Mouse (Mus musculus) liver, embryonic 12.5 days (tissue): Measurements from ENCODE around the gene Fbln1. TPM values are rescaled to one million over a fixed set of nuclear protein-coding genes. Genes with fewer than 3 reads are reported as not detected.

Experiments
- ATAC-seq: fragments of 200-750 bp; cut with Nextera tagmentation; 2 replicates; pipeline ENCODE4 v1.8.0; 2017; ENCODE audit warnings: moderate number of reproducible peaks, mild to moderate bottlenecking, moderate library complexity
- H3K27ac ChIP-seq: fragments of 300-500 bp; sonication (generic); 2 replicates; pipeline ENCODE4 v1.5.1; 2016; ENCODE audit warnings: mild to moderate bottlenecking
- H3K27me3 ChIP-seq: fragments of 300-500 bp; sonication (generic); replicated peaks from 2 replicates; pipeline ENCODE4 v1.6.1; 2016; ENCODE audit warnings: mild to moderate bottlenecking, moderate library complexity
- H3K36me3 ChIP-seq: fragments of 300-500 bp; sonication (generic); 2 replicates; pipeline ENCODE4 v1.6.1; 2016; ENCODE audit warnings: mild to moderate bottlenecking, moderate library complexity
- H3K4me1 ChIP-seq: fragments of 300-500 bp; sonication (generic); 2 replicates; pipeline ENCODE4 v1.6.1; 2016
- H3K4me2 ChIP-seq: fragments of 300-500 bp; sonication (generic); 2 replicates; pipeline ENCODE4 v1.6.1; 2016; ENCODE audit warnings: mild to moderate bottlenecking, moderate library complexity
- H3K4me3 ChIP-seq: fragments of 300-500 bp; sonication (generic); 2 replicates; pipeline ENCODE4 v1.5.1; 2016; ENCODE audit warnings: mild to moderate bottlenecking, moderate library complexity
- H3K9ac ChIP-seq: fragments of 300-500 bp; sonication (generic); 2 replicates; pipeline ENCODE4 v1.6.1; 2016; ENCODE audit warnings: mild to moderate bottlenecking, moderate library complexity
- H3K9me3 ChIP-seq: fragments of 300-500 bp; sonication (generic); replicated peaks from 2 replicates; pipeline ENCODE4 v1.6.1; 2016; ENCODE audit warnings: mild to moderate bottlenecking, moderate library complexity
- WGBS: fragments of 180-500 bp; shearing (Covaris S2); methylation state at CpG from one replicate; pipeline ENCODE4 v1.1.7; 2016; ENCODE audit not compliant: insufficient replicate concordance; 5-methylcytosine and 5-hydroxymethylcytosine counted together
- polyA plus RNA-seq: library from polyadenylated mRNA; unstranded; fragments of >200 nt; fragmentation: Nextera tagmentation; extraction: Ambion mirVana; gene quantifications from 2 replicates; pipeline ENCODE4 v1.2.1, GENCODE M21; 2016

The Fbln1 gene
- polyA plus RNA-seq, 1 experiment from 2014 or later: 18.1 TPM

DNA sequence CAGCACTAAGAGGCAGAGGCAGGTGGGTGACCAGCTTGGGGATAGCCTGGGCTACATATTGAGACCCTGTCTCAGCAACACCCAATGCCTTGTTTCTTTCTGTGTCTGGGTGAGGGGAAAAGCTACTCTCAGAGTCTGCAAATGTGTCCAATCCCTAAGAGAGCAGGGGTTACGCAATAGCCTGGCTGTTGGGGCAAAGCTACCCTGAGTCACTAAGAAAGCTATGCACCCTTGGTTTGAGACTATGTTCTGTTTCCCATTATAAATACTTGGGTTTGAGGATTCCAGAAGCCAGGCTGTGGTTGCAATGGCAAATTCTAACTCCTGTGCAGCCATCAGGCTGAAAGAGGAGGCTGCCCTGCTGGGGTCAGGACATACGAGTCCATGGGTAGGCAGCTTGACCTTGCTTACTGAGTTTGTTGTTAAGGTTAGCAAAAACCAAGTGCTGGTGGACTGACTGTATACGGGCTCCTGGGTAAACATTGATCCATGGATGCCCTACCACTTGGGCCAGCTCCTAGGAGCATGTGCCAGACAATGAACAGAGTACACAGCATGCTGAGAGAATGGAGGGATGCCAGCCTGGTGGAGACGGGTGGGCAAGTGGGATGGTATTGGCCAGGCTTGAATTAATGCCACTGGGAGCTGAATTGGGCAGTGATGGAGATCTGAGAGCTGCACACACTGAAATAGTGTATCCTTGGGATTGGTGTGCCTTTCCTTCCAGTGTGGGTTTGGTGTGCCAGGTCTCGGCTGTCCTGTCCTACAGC, 39.7 kb downstream of the Fbln1 start:
- 67% methylated on average over 5 of the region's 5 CpGs for WGBS

DNA sequence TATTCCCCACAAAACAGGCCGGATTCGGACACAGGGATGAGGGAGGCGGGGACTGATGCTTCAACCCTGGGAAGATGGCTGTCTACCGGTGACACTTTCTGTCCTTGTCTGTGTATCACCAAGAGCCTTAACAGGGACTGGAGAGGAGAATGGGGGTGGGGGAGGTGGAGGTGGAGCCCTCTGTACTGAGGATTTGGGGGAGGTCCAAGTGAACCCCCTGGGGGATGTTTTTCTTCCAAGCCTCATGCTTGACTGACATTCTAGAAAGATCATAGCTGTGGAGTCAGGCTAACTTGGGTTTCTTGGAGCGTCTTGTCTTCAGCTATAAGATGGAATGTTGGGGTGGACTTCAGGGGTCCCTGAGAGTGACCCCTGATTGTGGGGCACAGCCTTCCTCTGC, 40.3 kb downstream of the Fbln1 start:
- H3K4me3 ChIP-seq: no peak overlapping the region
- H3K27me3 ChIP-seq: no peaks in the 10 kb centered on the region
- no peak for ATAC-seq
- WGBS: 78% methylated on average over 5 of the region's 5 CpGs
- H3K27ac ChIP-seq: no peak overlapping the region
- H3K9ac ChIP-seq: no peak overlapping the region
- H3K9me3 ChIP-seq: no peaks in the 10 kb centered on the region
- H3K4me1 ChIP-seq: no peaks in the 10 kb centered on the region
- 0 out of 2 replicates have a peak, but pooled peaks cover 5% of the 10 kb centered on the region for H3K36me3 ChIP-seq
- no peak overlapping the region for H3K4me2 ChIP-seq

More for the DNA sequence above, 39.7 kb downstream of the Fbln1 start:
- 0 out of 2 replicates have a peak, but pooled peaks cover 5% of the 10 kb centered on the region for H3K36me3 ChIP-seq
- no peaks in the 10 kb centered on the region for H3K4me1 ChIP-seq
- no peaks in the 10 kb centered on the region for H3K9me3 ChIP-seq
- no peak overlapping the region for H3K27ac ChIP-seq
- H3K27me3 ChIP-seq: no peaks in the 10 kb centered on the region
- no peak overlapping the region for H3K4me3 ChIP-seq
- no peak overlapping the region for H3K4me2 ChIP-seq
- no peak overlapping the region for H3K9ac ChIP-seq
- ATAC-seq: no peak

DNA sequence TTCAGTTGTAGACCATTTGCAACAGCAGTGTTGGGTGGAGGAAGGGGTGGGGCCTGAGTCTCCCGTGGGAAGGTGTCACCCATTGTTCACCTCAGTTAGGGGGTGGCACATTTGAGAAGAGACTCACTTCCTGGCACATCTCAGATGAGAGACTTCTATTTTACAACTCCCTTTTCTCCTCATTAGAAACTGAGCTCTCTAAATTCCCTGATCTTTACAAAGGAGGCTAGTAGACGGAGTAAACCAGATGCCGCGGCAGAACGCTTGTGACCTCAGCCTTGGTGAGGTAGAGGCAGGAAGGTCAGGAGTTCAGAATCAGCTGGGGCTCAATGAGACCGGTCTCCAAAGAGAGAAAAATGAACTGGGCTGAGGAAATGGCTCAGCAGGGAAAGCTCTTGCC, 41.2 kb downstream of the Fbln1 start:
- H3K9ac ChIP-seq: no peak overlapping the region
- H3K9me3 ChIP-seq: no peaks in the 10 kb centered on the region
- WGBS: 53% methylated on average over 6 of the region's 6 CpGs
- H3K27ac ChIP-seq: no peak overlapping the region
- H3K4me1 ChIP-seq: no peaks in the 10 kb centered on the region
- H3K27me3 ChIP-seq: no peaks in the 10 kb centered on the region
- no peak overlapping the region for H3K4me2 ChIP-seq
- no peak overlapping the region for H3K4me3 ChIP-seq
- ATAC-seq: no peak
- 0 out of 2 replicates have a peak, but pooled peaks cover 6% of the 10 kb centered on the region for H3K36me3 ChIP-seq

DNA sequence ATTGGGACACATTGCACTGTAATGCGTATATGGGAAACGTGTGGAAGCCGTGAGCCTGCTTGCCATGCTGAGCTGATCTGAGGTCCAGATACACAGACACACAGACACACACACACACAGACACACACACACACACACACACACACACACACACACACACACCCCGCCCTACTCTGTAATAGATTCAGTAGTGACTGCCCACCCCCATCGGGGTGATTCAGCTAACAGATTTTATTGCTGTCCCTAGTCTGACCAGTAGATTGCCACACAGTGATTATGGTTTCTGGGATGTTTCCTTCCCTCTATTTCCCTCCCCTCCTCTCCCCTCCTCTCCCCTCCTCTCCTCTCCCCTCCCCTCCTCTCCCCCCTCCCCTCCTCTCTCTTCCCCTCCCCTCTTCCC, 42.6 kb downstream of the Fbln1 start:
- no peak for ATAC-seq
- Histone ChIP-seq H3K27ac (no peak overlapping the region), H3K27me3 (no peaks in the 10 kb centered on the region), H3K4me3 (no peak overlapping the region), H3K36me3 (0 out of 2 replicates have a peak, but pooled peaks cover 4% of the 10 kb centered on the region), H3K9ac (no peak overlapping the region), H3K4me2 (no peak overlapping the region), H3K4me1 (no peaks in the 10 kb centered on the region), H3K9me3 (no peaks in the 10 kb centered on the region)
- 66% methylated on average over 5 of the region's 5 CpGs for WGBS

DNA sequence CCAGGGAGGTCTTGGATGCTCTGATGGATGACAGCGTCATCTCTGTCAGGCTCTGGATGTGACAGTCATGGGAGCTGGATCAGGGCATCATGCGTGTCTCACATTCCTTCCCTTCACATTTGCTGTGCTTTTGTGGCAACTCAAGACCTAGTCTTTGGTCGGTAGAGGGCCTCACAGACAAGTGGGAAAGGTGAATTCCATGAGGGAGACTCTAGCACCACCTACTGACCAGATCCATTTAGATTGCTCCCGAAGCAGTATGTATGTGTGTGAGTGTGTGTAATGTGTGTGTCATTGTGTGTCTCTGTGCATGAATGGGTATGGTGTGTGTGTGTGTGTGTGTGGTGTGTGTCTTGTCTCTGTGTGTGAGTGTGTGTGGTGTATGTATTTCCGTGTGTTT, 43.5 kb downstream of the Fbln1 start:
- Histone ChIP-seq H3K36me3 (0 out of 2 replicates have a peak, but pooled peaks cover 4% of the 10 kb centered on the region), H3K4me2 (no peak overlapping the region), H3K4me1 (no peaks in the 10 kb centered on the region), H3K4me3 (no peak overlapping the region), H3K27ac (no peak overlapping the region), H3K9ac (no peak overlapping the region), H3K27me3 (no peaks in the 10 kb centered on the region), H3K9me3 (no peaks in the 10 kb centered on the region)
- no peak for ATAC-seq
- 54% methylated on average over 5 of the region's 5 CpGs for WGBS

DNA sequence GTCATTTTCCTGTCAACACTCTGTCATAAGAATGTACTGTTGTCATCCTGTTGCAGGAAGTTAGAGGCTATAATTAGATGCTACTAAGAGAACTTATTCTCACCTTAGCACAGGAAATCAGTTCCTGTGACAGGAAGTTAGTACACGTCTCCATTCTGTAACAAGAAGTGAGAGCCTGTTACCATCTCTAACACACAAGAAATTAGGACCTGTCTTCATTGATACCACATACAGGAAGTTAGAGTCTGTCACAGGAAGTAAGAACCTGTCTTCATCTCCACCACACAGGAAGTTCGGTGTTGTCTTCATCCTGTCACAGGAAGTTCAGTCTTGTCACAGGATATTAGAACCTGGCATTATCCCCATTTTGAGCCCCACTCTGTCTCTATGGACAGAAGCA, 44.7 kb downstream of the Fbln1 start:
- Histone ChIP-seq H3K9me3 (no peaks in the 10 kb centered on the region), H3K27ac (no peak overlapping the region), H3K4me3 (no peak overlapping the region), H3K9ac (no peak overlapping the region), H3K4me1 (no peaks in the 10 kb centered on the region), H3K27me3 (no peaks in the 10 kb centered on the region), H3K4me2 (no peak overlapping the region), H3K36me3 (0 out of 2 replicates have a peak, but pooled peaks cover 4% of the 10 kb centered on the region)
- no peak for ATAC-seq
- 55% methylated on average over 2 of the region's 2 CpGs for WGBS

DNA sequence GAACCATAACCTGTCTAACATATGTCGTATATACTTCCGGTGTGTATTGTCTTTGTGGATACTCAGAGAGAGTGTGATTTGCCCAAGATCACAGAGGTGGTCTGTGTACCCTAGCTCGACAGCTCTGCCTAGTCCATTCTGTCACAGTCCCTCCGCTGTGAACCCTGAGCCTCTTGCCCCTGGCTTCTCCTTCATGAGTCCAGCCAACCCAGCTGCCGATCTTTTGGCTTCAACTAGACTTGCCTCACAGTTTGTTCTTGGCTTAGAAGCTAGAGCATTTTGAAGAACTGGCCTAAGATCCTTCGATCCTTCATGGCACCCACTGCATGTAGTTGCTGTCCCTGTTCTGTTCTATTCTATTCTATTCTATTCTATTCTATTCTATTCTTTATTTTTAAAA, 46.7 kb downstream of the Fbln1 start:
- ATAC-seq: no peak
- no peak overlapping the region for H3K27ac ChIP-seq
- 79% methylated on average over 6 of the region's 6 CpGs for WGBS
- H3K36me3 ChIP-seq: 0 out of 2 replicates have a peak, but pooled peaks cover 4% of the 10 kb centered on the region
- no peak overlapping the region for H3K4me2 ChIP-seq
- no peak overlapping the region for H3K9ac ChIP-seq
- H3K4me3 ChIP-seq: no peak overlapping the region
- no peaks in the 10 kb centered on the region for H3K4me1 ChIP-seq
- H3K27me3 ChIP-seq: no peaks in the 10 kb centered on the region
- no peaks in the 10 kb centered on the region for H3K9me3 ChIP-seq

DNA sequence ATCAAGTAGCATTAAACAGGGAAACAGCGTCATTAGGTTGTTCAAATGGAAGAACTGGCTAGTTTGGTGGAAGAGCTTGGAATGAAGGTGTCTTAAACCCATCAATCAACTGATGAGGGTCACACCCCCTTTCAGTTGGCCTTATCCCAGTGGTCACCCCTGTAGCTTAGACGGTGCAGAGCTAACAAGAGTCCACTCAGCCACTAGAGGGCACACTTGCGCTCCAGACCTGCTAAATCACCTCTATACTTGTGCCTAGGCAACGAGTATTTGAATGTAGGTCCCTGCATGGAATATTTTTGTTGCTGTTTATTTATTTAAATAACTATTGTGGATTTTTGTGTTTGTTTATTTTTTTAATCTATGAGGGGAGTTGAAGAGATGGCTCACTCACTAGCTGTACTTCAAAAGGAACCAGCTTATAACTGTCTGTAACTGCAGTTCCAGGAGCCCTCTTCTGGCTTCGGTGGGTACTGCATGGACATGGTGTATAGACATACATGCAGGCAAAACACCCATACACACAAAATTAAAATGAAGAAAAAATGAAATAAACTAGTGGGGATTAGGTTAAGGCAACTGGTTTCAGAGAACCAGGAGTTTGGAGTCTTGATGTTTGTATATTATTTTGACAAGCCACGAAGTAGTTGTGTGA, 52.2 kb downstream of the Fbln1 start:
- Histone ChIP-seq H3K9ac (no peak overlapping the region), H3K9me3 (peaks cover 9% of the 10 kb centered on the region; the same call in 1 of the 2 replicates), H3K36me3 (no peaks in the 10 kb centered on the region), H3K27ac (no peak overlapping the region), H3K4me2 (no peak overlapping the region), H3K4me1 (no peaks in the 10 kb centered on the region), H3K27me3 (no peaks in the 10 kb centered on the region), H3K4me3 (no peak overlapping the region)
- peak; percentile 40; the same call in 1 of the 2 replicates for ATAC-seq
- WGBS: 58% methylated on average over 6 of the region's 6 CpGs

DNA sequence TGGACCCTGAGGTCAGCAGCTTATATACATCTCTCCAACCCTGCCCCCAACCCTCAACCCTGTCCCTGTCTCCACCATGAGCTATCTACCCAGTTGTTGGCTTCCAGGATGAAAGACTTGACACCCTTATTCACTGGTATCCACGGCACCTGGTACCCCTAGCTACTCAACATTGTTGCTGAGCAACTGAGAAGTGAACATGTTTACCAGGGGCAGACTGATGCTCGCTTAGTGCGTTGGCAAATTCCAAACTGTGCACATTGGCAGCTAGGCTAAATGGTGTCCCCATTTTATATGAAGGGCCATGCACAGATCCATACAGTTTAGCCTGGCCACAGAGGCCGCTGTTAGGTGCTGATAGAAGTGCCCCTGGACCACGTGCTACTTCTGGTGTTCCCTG, 57.1 kb downstream of the Fbln1 start:
- WGBS: 65% methylated on average over 5 of the region's 5 CpGs
- no peaks in the 10 kb centered on the region for H3K4me1 ChIP-seq
- H3K4me3 ChIP-seq: no peak overlapping the region
- no peak overlapping the region for H3K4me2 ChIP-seq
- H3K9ac ChIP-seq: no peak overlapping the region
- no peak overlapping the region for H3K27ac ChIP-seq
- no peaks in the 10 kb centered on the region for H3K27me3 ChIP-seq
- no peak for ATAC-seq
- H3K9me3 ChIP-seq: peaks cover 9% of the 10 kb centered on the region; the same call in 1 of the 2 replicates
- no peaks in the 10 kb centered on the region for H3K36me3 ChIP-seq

DNA sequence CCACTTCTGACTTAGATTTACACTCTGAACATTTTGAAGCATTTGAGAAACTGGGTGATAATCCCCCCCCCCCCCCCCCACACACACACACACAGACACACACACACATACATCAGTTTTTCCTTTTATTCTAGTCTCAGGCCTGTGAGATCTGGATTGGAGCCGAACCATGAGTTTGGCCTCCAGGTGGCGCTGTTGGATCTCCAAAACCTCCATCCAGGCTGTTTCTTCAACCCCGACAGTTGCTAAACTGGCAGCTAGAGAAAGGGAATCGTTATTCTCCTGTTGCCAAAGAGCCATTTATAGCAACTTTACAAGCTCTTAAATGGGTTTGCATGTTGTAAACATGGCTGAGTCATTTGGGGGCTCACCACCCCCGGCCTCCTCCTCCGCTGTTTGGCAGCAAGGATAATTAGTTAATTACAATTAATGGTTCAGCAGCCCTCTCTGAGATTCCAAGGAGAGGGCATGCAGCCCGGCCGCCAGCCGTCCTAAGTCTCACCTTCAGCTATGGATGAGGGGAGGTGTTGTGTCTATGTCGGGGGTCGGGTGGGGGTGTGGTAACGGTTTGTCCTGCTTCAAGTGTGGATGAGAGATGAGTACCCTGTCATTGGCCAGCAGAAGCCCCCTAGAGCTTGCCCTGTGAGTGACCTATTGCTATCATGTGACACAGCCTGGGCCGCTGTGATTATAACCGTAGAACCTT, 61.1 kb downstream of the Fbln1 start:
- Histone ChIP-seq H3K27me3 (no peaks in the 10 kb centered on the region), H3K27ac (no peak overlapping the region), H3K9ac (no peak overlapping the region), H3K4me3 (no peak overlapping the region), H3K4me2 (no peak overlapping the region), H3K4me1 (no peaks in the 10 kb centered on the region), H3K9me3 (no peaks in the 10 kb centered on the region), H3K36me3 (no peaks in the 10 kb centered on the region)
- ATAC-seq: no peak
- 49% methylated on average over 14 of the region's 14 CpGs for WGBS

DNA sequence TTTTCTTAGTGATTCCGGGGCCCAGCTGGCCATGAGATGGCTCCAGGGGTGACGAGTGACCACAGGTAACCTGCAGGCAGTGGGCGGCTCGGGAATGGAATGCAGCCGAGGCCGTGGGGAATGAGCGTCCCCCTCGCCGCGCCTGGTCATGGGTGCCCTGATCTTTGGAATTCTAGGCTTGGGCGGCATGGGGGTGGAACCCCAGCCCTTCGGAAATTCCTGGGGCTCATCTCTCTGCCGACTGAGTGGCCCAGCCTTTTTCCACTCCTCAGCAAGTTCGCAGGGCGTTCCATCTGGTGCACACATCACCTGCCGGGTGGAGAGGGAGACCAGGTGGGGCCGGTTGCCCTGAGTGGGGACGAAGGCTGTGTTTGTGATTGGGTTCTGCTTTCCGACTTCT, 62.1 kb downstream of the Fbln1 start:
- WGBS: 81% methylated on average over 19 of the region's 19 CpGs
- H3K4me2 ChIP-seq: no peak overlapping the region
- no peak for ATAC-seq
- no peak overlapping the region for H3K27ac ChIP-seq
- no peaks in the 10 kb centered on the region for H3K36me3 ChIP-seq
- no peaks in the 10 kb centered on the region for H3K4me1 ChIP-seq
- H3K27me3 ChIP-seq: no peaks in the 10 kb centered on the region
- H3K9me3 ChIP-seq: no peaks in the 10 kb centered on the region
- H3K4me3 ChIP-seq: no peak overlapping the region
- no peak overlapping the region for H3K9ac ChIP-seq

DNA sequence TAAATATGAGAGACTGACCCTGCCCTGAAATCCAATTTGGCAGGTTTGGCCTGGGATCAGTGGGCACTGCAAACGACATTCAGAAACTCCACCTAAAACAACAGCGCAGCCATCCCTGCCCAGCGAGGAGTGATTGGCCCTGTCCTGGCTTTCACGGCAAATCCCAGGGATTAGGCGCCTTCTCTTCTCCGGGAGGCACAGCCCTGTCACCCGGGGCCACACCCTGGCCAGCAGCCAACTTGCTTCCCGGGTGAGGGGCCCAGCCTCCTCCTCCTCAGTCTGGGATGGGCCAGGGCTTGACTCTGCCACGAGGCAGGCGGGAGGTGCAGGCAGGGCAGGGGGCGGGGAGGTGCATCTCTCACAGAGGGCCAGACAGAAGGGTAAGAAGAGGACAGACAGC, 67.2 kb downstream of the Fbln1 start:
- Histone ChIP-seq H3K4me3 (no peak overlapping the region), H3K4me1 (no peaks in the 10 kb centered on the region), H3K9me3 (no peaks in the 10 kb centered on the region), H3K27me3 (no peaks in the 10 kb centered on the region), H3K9ac (no peak overlapping the region), H3K4me2 (no peak overlapping the region), H3K27ac (no peak overlapping the region), H3K36me3 (no peaks in the 10 kb centered on the region)
- ATAC-seq: no peak
- 56% methylated on average over 11 of the region's 11 CpGs for WGBS
